In the genomic region with DNA sequence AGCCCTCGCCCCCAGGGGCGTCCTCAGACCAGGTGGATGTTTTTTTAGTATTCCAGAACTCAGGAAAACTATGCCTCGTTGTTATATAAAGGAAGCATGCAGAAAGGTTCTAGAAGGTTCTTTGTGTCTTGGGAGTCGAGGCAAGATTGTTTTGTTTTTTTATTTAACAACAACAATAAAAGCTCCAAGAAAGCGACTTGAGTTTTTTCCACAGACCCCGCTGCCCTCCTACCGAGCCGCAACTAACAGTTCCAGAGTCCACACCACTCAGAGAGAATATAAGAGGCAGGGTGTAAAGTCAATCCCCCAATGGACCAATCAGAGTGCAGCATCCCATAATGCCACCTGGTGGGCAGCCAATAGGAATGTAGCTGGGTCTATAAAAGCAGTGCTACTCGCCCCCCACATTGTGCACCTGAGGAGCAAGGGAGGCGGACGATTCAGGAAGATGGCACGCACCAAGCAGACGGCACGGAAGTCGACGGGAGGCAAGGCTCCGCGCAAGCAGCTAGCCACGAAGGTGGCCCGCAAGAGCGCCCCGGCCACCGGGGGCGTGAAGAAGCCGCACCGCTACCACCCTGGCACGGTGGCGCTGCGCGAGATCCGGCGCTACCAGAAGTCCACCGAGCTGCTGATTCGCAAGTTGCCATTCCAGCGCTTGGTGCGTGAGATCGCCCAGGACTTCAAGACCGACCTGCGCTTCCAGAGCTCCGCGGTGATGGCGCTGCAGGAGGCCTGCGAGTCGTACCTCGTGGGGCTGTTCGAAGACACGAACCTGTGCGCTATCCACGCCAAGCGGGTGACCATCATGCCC, we compare ENCODE assay signal across 12 mouse cellular contexts. TPM values are rescaled to one million over a fixed set of nuclear protein-coding genes. Genes with fewer than 3 reads are reported as not detected.
A peak's percentile ranks its signal among the peaks of the same experiment; 100 is the strongest.
DNase-seq lines count a peak whose midpoint lies in the region; ATAC-seq and TF ChIP-seq lines count a peak whose summit lies in the region.
"Had no signal": no experiment of that assay in that cellular context is flagged by ENCODE, and none has a peak within 500 bp of the region (broad histone marks: within the 10 kb centered on the region; RNA-seq: fewer than 3 reads in every experiment).

No protein-coding gene starts in this region.

- ATAC-seq in liver, embryonic 12.5 days = no peak
- ATAC-seq in liver, embryonic 11.5 days (replicated peaks; ENCODE audit: low FRiP score) = no peak

- H3K27ac ChIP-seq in heart, embryonic 10.5 days = no peak overlapping the region
- no peak overlapping the region for H3K27ac ChIP-seq in liver, embryonic 12.5 days
- no peak overlapping the region for H3K27ac ChIP-seq in liver, embryonic 11.5 days (ENCODE audit: low read depth, low read length)
- no peak overlapping the region for H3K27ac ChIP-seq in ES-E14 (ENCODE audit: insufficient read depth, low read depth, low read length, poor library complexity, severe bottlenecking)
- no peak overlapping the region for H3K27ac ChIP-seq in limb, embryonic 10.5 days
- H3K27ac ChIP-seq: hindbrain, embryonic 15.5 days; kidney, postnatal 0 days had no signal

- peaks cover 31% of the 10 kb centered on the region for H3K27me3 ChIP-seq in heart, embryonic 10.5 days (ENCODE audit: insufficient read depth, poor library complexity, severe bottlenecking)
- H3K27me3 ChIP-seq in liver, embryonic 12.5 days (replicated peaks) = peaks cover 43% of the 10 kb centered on the region
- H3K27me3 ChIP-seq in liver, embryonic 11.5 days (replicated peaks; ENCODE audit: control insufficient read depth, insufficient read depth, low read length) = peaks cover 20% of the 10 kb centered on the region
- peaks cover 62% of the 10 kb centered on the region for H3K27me3 ChIP-seq in limb, embryonic 10.5 days (ENCODE audit: low read depth, poor library complexity, severe bottlenecking)
- H3K27me3 ChIP-seq: hindbrain, embryonic 15.5 days had no signal

- H3K4me3 ChIP-seq in heart, embryonic 10.5 days = peak overlapping the region; percentile 30
- H3K4me3 ChIP-seq in liver, embryonic 12.5 days = no peak overlapping the region
- H3K4me3 ChIP-seq in liver, embryonic 11.5 days (ENCODE audit: low read depth, low read length) = no peak overlapping the region
- H3K4me3 ChIP-seq in ES-E14 (ENCODE audit: insufficient read depth in 1 of 2, low read depth in 1 of 2, low read length in 2 of 2, poor library complexity in 1 of 2, severe bottlenecking in 1 of 2) = peak overlapping the region; percentile 48 to 61
- 0 out of 2 replicates have a peak overlapping the region, but pooled peaks have one; percentile 13 for H3K4me3 ChIP-seq in limb, embryonic 10.5 days
- H3K4me3 ChIP-seq: hindbrain, embryonic 15.5 days had no signal

- peak overlapping the region; percentile 24 for H3K4me2 ChIP-seq in liver, embryonic 12.5 days
- H3K4me2 ChIP-seq in liver, embryonic 11.5 days = no peak overlapping the region
- H3K4me2 ChIP-seq: hindbrain, embryonic 15.5 days had no signal

- in situ Hi-C loops in ES-E14 (cut with MboI; ENCODE audit: low sequenced_read_pairs in 2 of 2, unreplicated experiment in 2 of 2) = no loop called here

- no peak for DNase-seq in heart, embryonic 10.5 days (ENCODE audit: low spot score)
- DNase-seq in heart, postnatal 4 days = no peak
- DNase-seq in liver, embryonic 11.5 days (ENCODE audit: low spot score) = no peak
- DNase-seq in ES-E14 (ENCODE audit: low read depth, low spot score) (no peak), MN1 (ENCODE audit: low spot score) (no peak)
- no peak for DNase-seq in limb, embryonic 10.5 days (ENCODE audit: low spot score)
- DNase-seq: liver; lung, postnatal 36 days had no signal

- 0 out of 2 replicates have a peak, but pooled peaks cover 4% of the 10 kb centered on the region for H3K9me3 ChIP-seq in heart, embryonic 10.5 days
- peaks cover 8% of the 10 kb centered on the region; the same call in 1 of the 2 replicates for H3K9me3 ChIP-seq in liver, embryonic 12.5 days (replicated peaks)
- H3K9me3 ChIP-seq in liver, embryonic 11.5 days (ENCODE audit: control insufficient read depth, low read length) = no peaks in the 10 kb centered on the region
- no peaks in the 10 kb centered on the region for H3K9me3 ChIP-seq in ES-E14 (ENCODE audit: control insufficient read depth, insufficient read depth, low read depth, low read length)
- H3K9me3 ChIP-seq in limb, embryonic 10.5 days (replicated peaks) = no peaks in the 10 kb centered on the region
- H3K9me3 ChIP-seq: hindbrain, embryonic 15.5 days had no signal

- WGBS in heart, embryonic 10.5 days = 47% methylated on average over 50 of the region's 50 CpGs
- 45% methylated on average over 50 of the region's 50 CpGs for WGBS in liver, embryonic 12.5 days (ENCODE audit: insufficient replicate concordance)
- WGBS in liver, embryonic 11.5 days = 50% methylated on average over 50 of the region's 50 CpGs
- WGBS in limb, embryonic 10.5 days = 61% methylated on average over 50 of the region's 50 CpGs

- peaks cover 37% of the 10 kb centered on the region for H3K4me1 ChIP-seq in heart, embryonic 10.5 days
- peaks cover 66% of the 10 kb centered on the region for H3K4me1 ChIP-seq in liver, embryonic 12.5 days
- peaks cover 26% of the 10 kb centered on the region for H3K4me1 ChIP-seq in liver, embryonic 11.5 days (replicated peaks; ENCODE audit: control insufficient read depth, insufficient read depth, low read length)
- H3K4me1 ChIP-seq in ES-E14 (ENCODE audit: control insufficient read depth in 2 of 2, insufficient read depth in 2 of 2, low read length in 2 of 2, poor library complexity in 1 of 2) = peaks cover 0 to 7% of the 10 kb centered on the region in 2 experiments; a peak in 2 of 4 replicates
- H3K4me1 ChIP-seq in limb, embryonic 10.5 days = peaks cover 30% of the 10 kb centered on the region

- no peak overlapping the region for H3K9ac ChIP-seq in liver, embryonic 12.5 days
- H3K9ac ChIP-seq in liver, embryonic 11.5 days (ENCODE audit: low read depth, low read length) = no peak overlapping the region
- peak overlapping the region; percentile 3 for H3K9ac ChIP-seq in ES-E14 (ENCODE audit: insufficient read depth, low read depth, low read length, poor library complexity, severe bottlenecking)
- H3K9ac ChIP-seq: hindbrain, embryonic 15.5 days had no signal

- H3K36me3 ChIP-seq in heart, embryonic 10.5 days = peaks cover 11% of the 10 kb centered on the region; the same call in 1 of the 2 replicates
- H3K36me3 ChIP-seq in liver, embryonic 12.5 days = peaks cover 19% of the 10 kb centered on the region
- H3K36me3 ChIP-seq in liver, embryonic 11.5 days (ENCODE audit: control insufficient read depth, insufficient read depth, low read length) = no peaks in the 10 kb centered on the region; the same call in 1 of the 2 replicates
- peaks cover 5% of the 10 kb centered on the region; the same call in 1 of the 2 replicates for H3K36me3 ChIP-seq in ES-E14 (ENCODE audit: control insufficient read depth, insufficient read depth, low read length, poor library complexity, severe bottlenecking)
- H3K36me3 ChIP-seq in limb, embryonic 10.5 days = peaks cover 10% of the 10 kb centered on the region
- H3K36me3 ChIP-seq: hindbrain, embryonic 15.5 days had no signal

TF ChIP-seq in ES-E14, 5 proteins besides CTCF, POLR2A, EP300 and RAD21:
- TF ChIP-seq ZNF384 (IDR thresholded peaks at IDR 0.05; ENCODE audit: low read depth, low read length) = no peak
- TF ChIP-seq CHD2 (IDR thresholded peaks at IDR 0.05; ENCODE audit: low read depth, low read length) = peak; percentile 51; the same call in 1 of the 2 replicates

RNA-seq across cellular contexts. Expression of gene Hist3h2a, which starts 7.1 kb away (rescaled TPM):
- polyA plus RNA-seq in heart, embryonic 10.5 days (2016; fragmentation: Nextera tagmentation; extraction: Ambion mirVana) = 15.5 and 15.9 TPM in 2 replicates
- total RNA-seq in heart, postnatal 4 days (2021) = 10 to 100 TPM; 46.8 to 50.0 TPM
- 14.3 and 16.9 TPM in 2 replicates for polyA plus RNA-seq in liver, embryonic 12.5 days (2016; fragmentation: Nextera tagmentation; extraction: Ambion mirVana)
- polyA plus RNA-seq in liver, embryonic 11.5 days (2014; fragmentation: Nextera tagmentation; extraction: Ambion mirVana) = 12.0 and 14.5 TPM in 2 replicates
- total RNA-seq in ES-E14 (2012; rRNA removed) = 161 and 194 TPM in 2 replicates
- 8.4 and 11.3 TPM in 2 replicates for polyA plus RNA-seq in limb, embryonic 10.5 days (2016; fragmentation: Nextera tagmentation; extraction: Ambion mirVana)

RNA-seq across cellular contexts. Expression of gene Trim17, which starts 7.1 kb away (rescaled TPM):
- polyA plus RNA-seq in heart, embryonic 10.5 days (2016; fragmentation: Nextera tagmentation; extraction: Ambion mirVana) = 0.75 and 0.79 TPM in 2 replicates
- under 1 TPM in 1 of 2 experiments, not detected in 1; 0.10 TPM for total RNA-seq in heart, postnatal 4 days (2021)
- polyA plus RNA-seq in liver, embryonic 12.5 days (2016; fragmentation: Nextera tagmentation; extraction: Ambion mirVana) = 0.07 and 0.13 TPM in 2 replicates
- 0.23 and 0.38 TPM in 2 replicates for polyA plus RNA-seq in liver, embryonic 11.5 days (2014; fragmentation: Nextera tagmentation; extraction: Ambion mirVana)
- 0.40 and 0.74 TPM in 2 replicates for total RNA-seq in ES-E14 (2012; rRNA removed)
- polyA plus RNA-seq in limb, embryonic 10.5 days (2016; fragmentation: Nextera tagmentation; extraction: Ambion mirVana) = 0.31 and 0.35 TPM in 2 replicates

RNA-seq across cellular contexts. Expression of gene Hist3h2ba, which starts 12.9 kb away (rescaled TPM):
- 4.8 and 9.8 TPM in 2 replicates for polyA plus RNA-seq in heart, embryonic 10.5 days (2016; fragmentation: Nextera tagmentation; extraction: Ambion mirVana)
- total RNA-seq in heart, postnatal 4 days (2021) = 10 to 100 TPM; 21.8 to 22.6 TPM
- 5.3 and 5.7 TPM in 2 replicates for polyA plus RNA-seq in liver, embryonic 12.5 days (2016; fragmentation: Nextera tagmentation; extraction: Ambion mirVana)
- 6.3 and 6.9 TPM in 2 replicates for polyA plus RNA-seq in liver, embryonic 11.5 days (2014; fragmentation: Nextera tagmentation; extraction: Ambion mirVana)
- 109 and 141 TPM in 2 replicates for total RNA-seq in ES-E14 (2012; rRNA removed)
- 3.2 and 4.5 TPM in 2 replicates for polyA plus RNA-seq in limb, embryonic 10.5 days (2016; fragmentation: Nextera tagmentation; extraction: Ambion mirVana)
- polyA plus RNA-seq: G1E had no signal

RNA-seq across cellular contexts. Expression of gene Trim11, which starts 16.3 kb away (rescaled TPM):
- 24.0 and 31.4 TPM in 2 replicates for polyA plus RNA-seq in heart, embryonic 10.5 days (2016; fragmentation: Nextera tagmentation; extraction: Ambion mirVana)
- 10 to 100 TPM; 21.3 TPM for total RNA-seq in heart, postnatal 4 days (2021)
- polyA plus RNA-seq in liver, embryonic 12.5 days (2016; fragmentation: Nextera tagmentation; extraction: Ambion mirVana) = 11.2 and 11.5 TPM in 2 replicates
- 17.3 and 17.8 TPM in 2 replicates for polyA plus RNA-seq in liver, embryonic 11.5 days (2014; fragmentation: Nextera tagmentation; extraction: Ambion mirVana)
- total RNA-seq in ES-E14 (2012; rRNA removed) = 29.6 and 47.4 TPM in 2 replicates
- polyA plus RNA-seq in limb, embryonic 10.5 days (2016; fragmentation: Nextera tagmentation; extraction: Ambion mirVana) = 17.8 and 20.7 TPM in 2 replicates

RNA-seq across cellular contexts. Expression of gene Rnf187, which starts 22.9 kb away (rescaled TPM):
- polyA plus RNA-seq in heart, embryonic 10.5 days (2016; fragmentation: Nextera tagmentation; extraction: Ambion mirVana) = 169 and 213 TPM in 2 replicates
- 100 to 1,000 TPM; 161 to 165 TPM for total RNA-seq in heart, postnatal 4 days (2021)
- polyA plus RNA-seq in liver, embryonic 12.5 days (2016; fragmentation: Nextera tagmentation; extraction: Ambion mirVana) = 200 and 207 TPM in 2 replicates
- 229 and 240 TPM in 2 replicates for polyA plus RNA-seq in liver, embryonic 11.5 days (2014; fragmentation: Nextera tagmentation; extraction: Ambion mirVana)
- total RNA-seq in ES-E14 (2012; rRNA removed) = 104 and 115 TPM in 2 replicates
- polyA plus RNA-seq in limb, embryonic 10.5 days (2016; fragmentation: Nextera tagmentation; extraction: Ambion mirVana) = 222 and 238 TPM in 2 replicates

Comparison
In these comparisons a context has a peak if more than half of its experiments do, and no peak if none do; other contexts are left out.
1. H3K4me3 ChIP-seq: peak in heart, embryonic 10.5 days (single experiment), ES-E14 (2 of 2) and limb, embryonic 10.5 days (single experiment); none in liver, embryonic 12.5 days (single experiment) and liver, embryonic 11.5 days (single experiment).